Mouse (Mus musculus): ENCODE measurements around the gene Rab33b. TPM values are rescaled to one million over a fixed set of nuclear protein-coding genes. Genes with fewer than 3 reads are reported as not detected.

Rab33b gene
- polyA plus RNA-seq, 1 experiment: 28.7 TPM

DNA sequence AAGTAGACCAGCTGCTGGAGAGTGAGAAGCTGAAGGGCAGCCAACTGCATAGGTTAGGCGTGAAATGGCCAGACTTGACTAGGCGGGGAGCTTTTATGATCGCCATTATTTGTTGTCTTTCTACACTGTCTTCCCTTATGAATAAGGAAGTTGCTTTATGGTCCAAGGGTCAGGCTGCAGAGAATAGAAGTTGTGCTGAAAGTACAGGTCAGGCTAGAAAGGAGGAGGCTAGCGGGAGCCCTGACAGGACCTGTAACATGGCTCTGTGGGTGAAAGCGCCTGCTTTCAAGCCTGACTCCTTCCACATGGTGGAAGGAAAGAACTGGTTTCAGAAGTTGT, 48.5 kb downstream of the Rab33b start:
- DNase-seq: no peak
- H3K27me3 ChIP-seq (ENCODE audit: control insufficient read depth, insufficient read depth, low read length): no peaks in the 10 kb centered on the region
- no peak for TF ChIP-seq POLR2A (IDR thresholded peaks at IDR 0.05; ENCODE audit: borderline replicate concordance, insufficient read depth, low read length)
- TF ChIP-seq CTCF (IDR thresholded peaks at IDR 0.05; ENCODE audit: borderline replicate concordance, insufficient read depth, low read depth, low read length): no peak
- 27% methylated on average over 5 of the region's 5 CpGs for WGBS
- H3K4me1 ChIP-seq (ENCODE audit: control insufficient read depth, insufficient read depth, low read length): peaks cover 39% of the 10 kb centered on the region
- H3K27ac ChIP-seq (ENCODE audit: insufficient read depth, low read length): peak overlapping the region; percentile 93
- no peak overlapping the region for H3K4me3 ChIP-seq (replicated peaks; ENCODE audit: insufficient read depth, low read depth, low read length)

DNA sequence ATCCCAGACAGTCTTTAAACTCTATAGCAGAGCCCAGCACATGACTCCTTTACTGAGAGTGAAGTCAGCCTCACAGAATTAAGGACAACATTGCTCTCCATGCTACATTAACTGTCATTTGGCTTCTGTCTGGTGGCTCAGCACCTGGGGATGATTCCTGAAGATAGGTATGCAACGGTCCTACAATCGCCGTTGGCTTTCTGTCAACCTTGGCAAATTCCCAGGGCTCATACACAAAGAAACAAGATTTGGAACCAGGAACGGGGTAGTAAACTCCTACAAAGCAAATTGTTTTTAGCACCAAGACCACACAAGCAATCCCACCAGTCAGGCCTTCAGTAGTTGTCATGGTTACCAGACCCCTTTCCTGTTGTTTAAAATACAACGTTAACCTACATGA, 49.9 kb downstream of the Rab33b start:
- H3K27ac ChIP-seq (ENCODE audit: insufficient read depth, low read length): no peak overlapping the region
- H3K27me3 ChIP-seq (ENCODE audit: control insufficient read depth, insufficient read depth, low read length): no peaks in the 10 kb centered on the region
- peaks cover 37% of the 10 kb centered on the region for H3K4me1 ChIP-seq (ENCODE audit: control insufficient read depth, insufficient read depth, low read length)
- no peak for TF ChIP-seq POLR2A (IDR thresholded peaks at IDR 0.05; ENCODE audit: borderline replicate concordance, insufficient read depth, low read length)
- WGBS: 27% methylated on average over 5 of the region's 5 CpGs
- no peak overlapping the region for H3K4me3 ChIP-seq (replicated peaks; ENCODE audit: insufficient read depth, low read depth, low read length)
- DNase-seq: no peak

- Histone ChIP-seq H3K4me1 (ENCODE audit: control insufficient read depth, insufficient read depth, low read length) (peaks cover 33% of the 10 kb centered on the region), H3K27ac (ENCODE audit: insufficient read depth, low read length) (no peak overlapping the region), H3K4me3 (replicated peaks; ENCODE audit: insufficient read depth, low read depth, low read length) (no peak overlapping the region), H3K27me3 (ENCODE audit: control insufficient read depth, insufficient read depth, low read length) (no peaks in the 10 kb centered on the region)
- 94% methylated on average over 9 of the region's 9 CpGs for WGBS
- no peak for DNase-seq
- TF ChIP-seq CTCF (IDR thresholded peaks at IDR 0.05; ENCODE audit: borderline replicate concordance, insufficient read depth, low read depth, low read length): no peak
- no peak for TF ChIP-seq POLR2A (IDR thresholded peaks at IDR 0.05; ENCODE audit: borderline replicate concordance, insufficient read depth, low read length)
Measured at GRCm38 (mm10) chr3:51534013-51534412, 50.3 kb downstream of the Rab33b start.

GRCm38 (mm10) chr3:51539567-51540408, 56.1 kb downstream of the Rab33b start:
- Histone ChIP-seq H3K27ac (ENCODE audit: insufficient read depth, low read length) (peak overlapping the region; percentile 22; the same call in 1 of the 2 replicates), H3K4me1 (ENCODE audit: control insufficient read depth, insufficient read depth, low read length) (peaks cover 7% of the 10 kb centered on the region; the same call in 1 of the 2 replicates), H3K4me3 (replicated peaks; ENCODE audit: insufficient read depth, low read depth, low read length) (no peak overlapping the region), H3K27me3 (ENCODE audit: control insufficient read depth, insufficient read depth, low read length) (no peaks in the 10 kb centered on the region)
- DNase-seq: peak; percentile 71 to 78
- TF ChIP-seq POLR2A (IDR thresholded peaks at IDR 0.05; ENCODE audit: borderline replicate concordance, insufficient read depth, low read length): no peak
- peak; percentile 76 for TF ChIP-seq CTCF (IDR thresholded peaks at IDR 0.05; ENCODE audit: borderline replicate concordance, insufficient read depth, low read depth, low read length)
- WGBS: 53% methylated on average over 15 of the region's 15 CpGs

DNA sequence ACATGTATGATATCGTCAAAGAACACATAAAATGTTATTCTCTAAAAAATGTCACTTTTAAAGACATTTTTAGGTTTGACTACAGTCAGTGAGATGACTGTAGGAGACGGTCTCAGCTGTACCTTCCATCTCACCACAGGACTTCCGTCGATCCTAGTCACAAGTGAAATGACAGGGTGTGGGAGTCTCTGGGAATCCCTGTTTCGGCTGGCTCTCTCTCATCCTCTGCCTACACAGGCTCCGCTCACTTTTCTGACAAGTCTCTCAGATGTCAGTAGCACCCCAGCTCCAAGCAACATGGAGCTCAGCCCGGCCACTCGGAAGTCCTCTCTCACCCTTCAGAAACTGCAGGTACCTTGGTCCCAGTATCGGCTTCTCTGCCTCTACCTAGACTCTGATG, 56.9 kb downstream of the Rab33b start:
- no peak for DNase-seq
- Histone ChIP-seq H3K27me3 (ENCODE audit: control insufficient read depth, insufficient read depth, low read length) (no peaks in the 10 kb centered on the region), H3K27ac (ENCODE audit: insufficient read depth, low read length) (no peak overlapping the region), H3K4me1 (ENCODE audit: control insufficient read depth, insufficient read depth, low read length) (peaks cover 11% of the 10 kb centered on the region), H3K4me3 (replicated peaks; ENCODE audit: insufficient read depth, low read depth, low read length) (no peak overlapping the region)
- TF ChIP-seq CTCF (IDR thresholded peaks at IDR 0.05; ENCODE audit: borderline replicate concordance, insufficient read depth, low read depth, low read length) (no peak), POLR2A (IDR thresholded peaks at IDR 0.05; ENCODE audit: borderline replicate concordance, insufficient read depth, low read length) (no peak)
- WGBS: 93% methylated on average over 9 of the region's 9 CpGs

DNA sequence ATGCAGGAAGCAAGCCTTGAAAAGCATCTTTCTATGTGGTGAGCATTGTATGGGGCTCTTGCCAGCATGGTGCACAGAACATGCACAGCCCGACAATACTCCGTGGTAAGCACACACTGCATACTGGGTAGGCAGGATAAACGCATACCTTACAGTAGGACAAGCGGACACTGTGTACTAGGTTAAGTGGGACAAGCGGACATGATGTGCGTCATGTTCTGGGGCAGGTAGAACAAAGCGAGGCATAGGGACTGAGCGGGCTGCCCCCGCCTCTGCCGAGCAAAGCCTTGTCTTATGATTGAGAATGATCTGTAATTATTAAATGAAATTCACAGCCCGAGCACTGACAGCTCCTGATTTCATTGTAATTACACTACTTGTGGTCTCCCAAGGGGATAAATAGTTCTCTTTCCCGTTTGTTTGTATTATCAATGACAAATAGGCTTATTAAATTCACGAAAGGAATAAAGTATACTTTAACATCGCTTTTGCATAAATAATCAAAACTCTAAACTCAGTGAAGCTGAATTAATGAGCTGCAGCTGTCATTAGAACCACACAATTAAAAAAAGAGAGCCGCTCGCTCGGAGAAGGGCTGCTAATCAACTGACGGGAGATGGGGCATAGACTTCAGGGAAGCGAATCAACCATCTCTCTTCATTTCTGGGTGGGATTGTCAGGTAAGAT, 60.9 kb downstream of the Rab33b start:
- Histone ChIP-seq H3K27me3 (ENCODE audit: control insufficient read depth, insufficient read depth, low read length) (no peaks in the 10 kb centered on the region), H3K4me1 (ENCODE audit: control insufficient read depth, insufficient read depth, low read length) (peaks cover 30% of the 10 kb centered on the region), H3K27ac (ENCODE audit: insufficient read depth, low read length) (no peak overlapping the region), H3K4me3 (replicated peaks; ENCODE audit: insufficient read depth, low read depth, low read length) (no peak overlapping the region)
- 58% methylated on average over 19 of the region's 19 CpGs for WGBS
- DNase-seq: no peak
- TF ChIP-seq CTCF (IDR thresholded peaks at IDR 0.05; ENCODE audit: borderline replicate concordance, insufficient read depth, low read depth, low read length) (no peak), POLR2A (IDR thresholded peaks at IDR 0.05; ENCODE audit: borderline replicate concordance, insufficient read depth, low read length) (no peak)

Other genes with a start within 250 kb of the Rab33b start
- gene Elf2, start 143.3 kb upstream of the Rab33b start, polyA plus RNA-seq (2012; rRNA removed): 38.8 and 39.1 TPM in 2 replicates
- gene Mgarp, start 87.2 kb upstream of the Rab33b start, polyA plus RNA-seq (2012; rRNA removed): 1.6 and 2.0 TPM in 2 replicates
- gene Ndufc1, start 74.9 kb upstream of the Rab33b start, polyA plus RNA-seq (2012; rRNA removed): 538 and 547 TPM in 2 replicates
- gene Naa15, start 68.8 kb upstream of the Rab33b start, polyA plus RNA-seq (2012; rRNA removed): 22.6 and 22.9 TPM in 2 replicates
- 83.0 and 96.5 TPM in 2 replicates for gene Setd7, start 77.0 kb downstream of the Rab33b start, polyA plus RNA-seq (2012; rRNA removed)
- 0.17 and 0.34 TPM in 2 replicates for gene Mgst2, start 176.4 kb downstream of the Rab33b start, polyA plus RNA-seq (2012; rRNA removed)